Mouse (Mus musculus): ENCODE measurements at regions not wholly inside any gene's neighbourhood (a gene's known extent, or its start where the extent isn't known, plus 50 kb on each side); places are given as distances from the start of the nearest gene placed in this dataset.

GRCm38 (mm10) chr5:39292849-39293248 is 416.2 kb upstream of the Clnk start:
- in situ Hi-C loops (cut with MboI; ENCODE audit: low pct_ligation_motif_present, low pct_unique_long_range_greater_than_20kb, low sequenced_read_pairs) (no loop called here), dilution Hi-C loops (cut with MboI; ENCODE audit: extremely low pct_ligation_motif_present, extremely low pct_unique_long_range_greater_than_20kb, low sequenced_read_pairs) (no loop called here)
- Histone ChIP-seq H3K4me2 (ENCODE audit: insufficient read depth, low read depth, poor library complexity, severe bottlenecking) (no peak overlapping the region), H3K27me3 (replicated peaks) (no peaks in the 10 kb centered on the region), H3K9ac (ENCODE audit: insufficient read depth, low read depth) (no peak overlapping the region), H3K9me3 (replicated peaks; ENCODE audit: low read length) (no peaks in the 10 kb centered on the region), H3K4me1 (ENCODE audit: control insufficient read depth in 1 of 2, insufficient read depth in 2 of 2) (no peaks in the 10 kb centered on the region), H3K36me3 (replicated peaks in 1 of 2; ENCODE audit: control insufficient read depth in 1 of 2, insufficient read depth in 1 of 2, low read length in 1 of 2) (no peaks in the 10 kb centered on the region), H3K4me3 (replicated peaks in 1 of 3; ENCODE audit: low read depth in 2 of 3, low read length in 2 of 3, poor library complexity in 1 of 3) (no peak overlapping the region), H3K79me2 (replicated peaks; ENCODE audit: control insufficient read depth, extremely low read depth, insufficient read depth, poor library complexity, severe bottlenecking) (no peaks in the 10 kb centered on the region), H3K27ac (ENCODE audit: insufficient read depth, low read depth) (no peak overlapping the region)
- DNase-seq (ENCODE audit: extremely low read depth): no peak
- TF ChIP-seq RCOR1 (conservative IDR thresholded peaks at IDR 0.05; ENCODE audit: low read depth, low read length): no peak
- no peak for TF ChIP-seq HCFC1 (IDR thresholded peaks at IDR 0.05; ENCODE audit: low read depth, low read length)
- no peak for TF ChIP-seq JUND (conservative IDR thresholded peaks at IDR 0.05; ENCODE audit: low read depth, low read length)
- no peak for TF ChIP-seq USF1 (IDR thresholded peaks at IDR 0.05; ENCODE audit: low read depth, low read length)

DNA sequence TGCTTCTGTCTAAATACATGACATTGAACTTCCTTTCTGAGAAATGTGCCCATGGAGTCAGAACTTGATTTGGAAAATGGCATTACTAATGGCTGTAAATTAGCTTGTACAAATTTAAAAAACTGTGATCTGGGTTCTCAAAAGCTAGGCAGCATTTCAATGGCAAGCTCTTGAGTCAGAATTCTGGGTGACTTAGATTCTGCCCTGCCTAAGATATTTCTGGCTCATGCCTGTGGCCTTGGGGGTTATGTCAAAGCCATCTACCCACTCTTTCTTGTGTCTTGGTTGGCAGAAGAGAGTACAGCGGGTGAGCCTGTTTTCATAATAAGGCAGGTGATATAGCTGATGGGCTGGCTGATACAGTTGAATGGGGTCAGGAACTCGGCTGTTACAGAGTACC is 404.4 kb upstream of the Clnk start:
- DNase-seq (ENCODE audit: extremely low read depth): no peak
- H3K9ac ChIP-seq (ENCODE audit: insufficient read depth, low read depth): no peak overlapping the region
- H3K27ac ChIP-seq (ENCODE audit: insufficient read depth, low read depth): no peak overlapping the region
- no peak overlapping the region for H3K4me2 ChIP-seq (ENCODE audit: insufficient read depth, low read depth, poor library complexity, severe bottlenecking)
- TF ChIP-seq EP300 (IDR thresholded peaks at IDR 0.05; ENCODE audit: low read length): no peak
- no peak for TF ChIP-seq POLR2AphosphoS2 (IDR thresholded peaks at IDR 0.05; ENCODE audit: low read depth, low read length)
- TF ChIP-seq MXI1 (IDR thresholded peaks at IDR 0.05; ENCODE audit: low read depth, low read length): no peak
- TF ChIP-seq JUN (IDR thresholded peaks at IDR 0.05; ENCODE audit: insufficient read depth, low read depth, low read length): no peak
- no peak for TF ChIP-seq RCOR1 (conservative IDR thresholded peaks at IDR 0.05; ENCODE audit: low read depth, low read length)
- no peak for TF ChIP-seq MAX (IDR thresholded peaks at IDR 0.05; ENCODE audit: low read length)
- no peak for TF ChIP-seq NRF1 (IDR thresholded peaks at IDR 0.05; ENCODE audit: low read depth, low read length)
- no peak for TF ChIP-seq E2F4 (IDR thresholded peaks at IDR 0.05; ENCODE audit: insufficient replicate concordance, low read depth, low read length)
- no peak for TF ChIP-seq CTCF (conservative IDR thresholded peaks at IDR 0.05 in 1 of 2, IDR thresholded peaks at IDR 0.05 in 1 of 2; ENCODE audit: low read depth in 2 of 2, low read length in 2 of 2)
- no peak for TF ChIP-seq NELFE (IDR thresholded peaks at IDR 0.05; ENCODE audit: low read depth, low read length)
- no peak for TF ChIP-seq BHLHE40 (IDR thresholded peaks at IDR 0.05; ENCODE audit: low read depth, low read length)
- TF ChIP-seq MYC (IDR thresholded peaks at IDR 0.05; ENCODE audit: low read depth, low read length): no peak
- no peak for TF ChIP-seq USF1 (IDR thresholded peaks at IDR 0.05; ENCODE audit: low read depth, low read length)
- no peak for TF ChIP-seq CHD1 (IDR thresholded peaks at IDR 0.05; ENCODE audit: low read depth, low read length)
- TF ChIP-seq KAT2A (IDR thresholded peaks at IDR 0.05; ENCODE audit: insufficient replicate concordance, low read length): no peak
- no peak for TF ChIP-seq UBTF (IDR thresholded peaks at IDR 0.05; ENCODE audit: low read depth, low read length)
- no peak for TF ChIP-seq HCFC1 (IDR thresholded peaks at IDR 0.05; ENCODE audit: low read depth, low read length)
- TF ChIP-seq PAX5 (IDR thresholded peaks at IDR 0.05; ENCODE audit: low read length): no peak
- dilution Hi-C loops (cut with MboI; ENCODE audit: extremely low pct_ligation_motif_present, extremely low pct_unique_long_range_greater_than_20kb, low sequenced_read_pairs) (no loop called here), in situ Hi-C loops (cut with MboI; ENCODE audit: low pct_ligation_motif_present, low pct_unique_long_range_greater_than_20kb, low sequenced_read_pairs) (no loop called here)
- no peaks in the 10 kb centered on the region for H3K79me2 ChIP-seq (replicated peaks; ENCODE audit: control insufficient read depth, extremely low read depth, insufficient read depth, poor library complexity, severe bottlenecking)
- no peaks in the 10 kb centered on the region for H3K9me3 ChIP-seq (replicated peaks; ENCODE audit: low read length)
- H3K27me3 ChIP-seq (replicated peaks): no peaks in the 10 kb centered on the region
- H3K4me1 ChIP-seq (ENCODE audit: control insufficient read depth in 1 of 2, insufficient read depth in 2 of 2): no peaks in the 10 kb centered on the region
- no peak overlapping the region for H3K4me3 ChIP-seq (replicated peaks in 1 of 3; ENCODE audit: low read depth in 2 of 3, low read length in 2 of 3, poor library complexity in 1 of 3)
- no peaks in the 10 kb centered on the region for H3K36me3 ChIP-seq (replicated peaks in 1 of 2; ENCODE audit: control insufficient read depth in 1 of 2, insufficient read depth in 1 of 2, low read length in 1 of 2)
